Mouse (Mus musculus) hindbrain, embryonic 10.5 days (tissue): ENCODE measurements at regions not wholly inside any gene's neighbourhood (a gene's known extent, or its start where the extent isn't known, plus 50 kb on each side); places are given as distances from the start of the nearest gene placed in this dataset.

Experiments
- DNase-seq: peaks from one replicate; pipeline ENCODE4 v3.0.0-alpha.2; 2017; ENCODE audit warnings: low spot score
- H3K27ac ChIP-seq: fragments of 300-500 bp; sonication (generic); 2 replicates; pipeline ENCODE4 v1.5.1; 2016; ENCODE audit warnings: mild to moderate bottlenecking, moderate library complexity
- H3K27me3 ChIP-seq: fragments of 300-500 bp; sonication (generic); 2 replicates; pipeline ENCODE4 v1.6.1; 2016; ENCODE audit warnings: mild to moderate bottlenecking; ENCODE audit not compliant: poor library complexity, insufficient read depth, severe bottlenecking
- H3K36me3 ChIP-seq: fragments of 300-500 bp; sonication (generic); 2 replicates; pipeline ENCODE4 v1.6.1; 2016; ENCODE audit warnings: mild to moderate bottlenecking, moderate library complexity
- H3K4me1 ChIP-seq: fragments of 300-500 bp; sonication (generic); replicated peaks from 2 replicates; pipeline ENCODE4 v1.6.1; 2016; ENCODE audit warnings: mild to moderate bottlenecking
- H3K4me3 ChIP-seq: fragments of 300-500 bp; sonication (generic); 2 replicates; pipeline ENCODE4 v1.5.1; 2016; ENCODE audit warnings: mild to moderate bottlenecking, moderate library complexity
- H3K9me3 ChIP-seq: fragments of 300-500 bp; sonication (generic); 2 replicates; pipeline ENCODE4 v1.6.1; 2016; ENCODE audit warnings: mild to moderate bottlenecking, moderate library complexity
- WGBS: fragments of 180-500 bp; shearing (Covaris S2); methylation state at CpG from one replicate; pipeline ENCODE4 v1.1.7; 2016; 5-methylcytosine and 5-hydroxymethylcytosine counted together

DNA sequence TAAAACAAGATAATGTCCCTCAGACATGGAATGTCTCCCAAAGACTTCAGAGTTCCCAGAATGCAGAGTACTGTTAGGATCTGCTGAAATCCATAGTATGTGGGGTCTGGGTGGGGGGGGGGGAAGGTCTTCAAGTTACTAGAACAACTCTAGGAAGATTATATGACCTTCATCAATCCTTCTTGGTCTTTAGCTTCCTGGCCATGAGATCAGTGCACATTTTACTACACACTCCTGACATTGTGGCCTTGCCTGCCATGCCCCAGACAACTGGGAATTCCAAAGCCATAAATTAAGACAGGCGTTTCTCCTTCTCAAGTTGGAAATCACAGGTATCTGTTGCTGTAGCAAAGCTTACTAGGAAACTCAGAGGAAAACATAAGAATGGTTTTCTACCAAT is 343.1 kb downstream of the Pdgfc start:
- Histone ChIP-seq H3K4me1 (no peaks in the 10 kb centered on the region), H3K27me3 (no peaks in the 10 kb centered on the region), H3K9me3 (no peaks in the 10 kb centered on the region), H3K4me3 (no peak overlapping the region), H3K36me3 (no peaks in the 10 kb centered on the region), H3K27ac (no peak overlapping the region)
- DNase-seq: no peak
- WGBS: 67% methylated on average over 1 of the region's 1 CpGs

DNA sequence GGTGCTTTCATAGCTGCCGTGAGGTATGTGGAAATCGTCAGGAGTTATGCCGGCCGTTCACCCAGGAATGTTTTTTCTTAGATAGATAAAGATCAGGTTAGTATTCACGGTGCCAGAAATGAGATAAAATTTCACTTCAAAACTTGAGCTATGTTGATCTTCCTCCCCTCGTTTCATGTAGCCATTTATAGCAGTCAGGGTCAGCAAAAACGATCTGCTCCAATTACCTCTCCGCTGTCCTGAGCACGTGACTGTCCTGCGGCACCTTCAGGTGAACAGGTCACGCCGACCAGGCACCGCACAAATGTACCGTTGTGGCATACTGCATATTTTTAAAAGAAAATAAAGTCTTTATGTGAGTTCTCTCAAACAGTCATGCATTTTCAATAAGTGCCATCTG is 350.7 kb downstream of the Pdgfc start:
- no peaks in the 10 kb centered on the region for H3K9me3 ChIP-seq
- H3K4me1 ChIP-seq: no peaks in the 10 kb centered on the region
- no peaks in the 10 kb centered on the region for H3K36me3 ChIP-seq
- no peaks in the 10 kb centered on the region for H3K27me3 ChIP-seq
- H3K4me3 ChIP-seq: no peak overlapping the region
- no peak for DNase-seq
- no peak overlapping the region for H3K27ac ChIP-seq
- WGBS: 72% methylated on average over 14 of the region's 14 CpGs

- Histone ChIP-seq H3K9me3 (no peaks in the 10 kb centered on the region), H3K27ac (no peak overlapping the region), H3K4me1 (no peaks in the 10 kb centered on the region), H3K4me3 (no peak overlapping the region), H3K36me3 (no peaks in the 10 kb centered on the region), H3K27me3 (no peaks in the 10 kb centered on the region)
- 72% methylated on average over 4 of the region's 4 CpGs for WGBS
- DNase-seq: no peak
These were observed 351.4 kb downstream of the Pdgfc start for GRCm38 (mm10) chr3:81387634-81388033.

DNA sequence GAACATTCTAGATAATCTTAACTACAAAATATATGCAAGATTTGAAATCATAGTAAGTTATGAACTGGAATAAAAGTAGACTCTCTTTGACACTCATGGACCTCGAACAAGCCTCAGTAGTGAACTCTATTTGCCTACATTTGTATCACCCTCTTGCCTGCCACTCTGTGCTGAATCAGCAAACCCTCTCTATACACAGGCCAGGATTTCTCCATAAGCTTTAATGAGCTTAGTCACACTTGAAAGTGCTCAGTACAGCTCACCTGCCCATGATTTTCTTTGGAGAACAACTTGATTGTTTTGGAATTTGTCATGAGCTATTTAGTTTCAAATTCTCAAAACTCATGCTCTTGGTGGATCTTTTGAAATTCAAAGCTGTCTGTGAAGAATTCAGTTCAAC is 361.0 kb downstream of the Pdgfc start:
- no peak for DNase-seq
- Histone ChIP-seq H3K27ac (no peak overlapping the region), H3K4me1 (no peaks in the 10 kb centered on the region), H3K27me3 (no peaks in the 10 kb centered on the region), H3K36me3 (no peaks in the 10 kb centered on the region), H3K4me3 (no peak overlapping the region), H3K9me3 (no peaks in the 10 kb centered on the region)
- 85% methylated on average over 1 of the region's 1 CpGs for WGBS

DNA sequence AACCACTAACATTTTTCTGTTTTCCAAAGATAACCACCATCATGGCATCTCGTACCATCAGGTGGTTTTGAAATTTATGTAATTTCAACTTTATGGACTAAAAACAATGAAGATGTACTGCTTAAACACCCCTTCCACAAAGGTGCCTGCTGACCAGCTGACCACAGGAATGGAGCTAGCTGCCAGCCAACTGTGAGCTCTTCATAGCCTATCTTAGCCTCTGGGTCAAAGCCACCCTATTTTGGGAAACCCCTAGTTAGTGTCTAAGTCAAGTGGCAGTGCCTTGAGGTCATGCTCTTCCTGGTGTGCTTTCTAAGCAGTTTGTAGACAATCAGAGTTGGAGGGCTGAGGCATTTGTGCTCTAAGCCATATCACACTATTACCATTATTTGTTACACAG is 364.8 kb downstream of the Pdgfc start:
- Histone ChIP-seq H3K27ac (no peak overlapping the region), H3K9me3 (no peaks in the 10 kb centered on the region), H3K4me3 (no peak overlapping the region), H3K27me3 (no peaks in the 10 kb centered on the region), H3K36me3 (no peaks in the 10 kb centered on the region), H3K4me1 (no peaks in the 10 kb centered on the region)
- 86% methylated on average over 1 of the region's 1 CpGs for WGBS
- DNase-seq: no peak

DNA sequence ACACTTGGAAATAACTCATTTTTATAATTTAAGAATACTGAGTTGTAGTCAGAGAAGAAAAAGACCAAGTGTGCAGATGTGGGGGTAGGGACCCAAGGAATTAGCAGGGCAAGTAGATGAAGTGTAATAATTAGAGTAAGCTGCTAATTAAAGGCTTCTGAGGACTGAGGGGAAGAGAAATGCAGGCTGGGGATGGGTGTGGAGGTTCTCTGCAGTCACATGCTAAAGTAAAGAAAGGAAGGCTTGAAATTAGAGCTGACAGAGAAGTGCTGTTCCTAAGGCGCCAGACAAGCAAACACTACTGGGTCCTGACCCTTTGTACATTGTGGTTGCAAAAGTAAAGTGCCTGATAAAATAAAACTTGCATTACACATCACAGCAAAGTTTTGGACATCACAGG is 372.7 kb downstream of the Pdgfc start:
- H3K9me3 ChIP-seq: no peaks in the 10 kb centered on the region
- no peaks in the 10 kb centered on the region for H3K27me3 ChIP-seq
- H3K27ac ChIP-seq: no peak overlapping the region
- no peaks in the 10 kb centered on the region for H3K4me1 ChIP-seq
- no peaks in the 10 kb centered on the region for H3K36me3 ChIP-seq
- no peak for DNase-seq
- 69% methylated on average over 1 of the region's 1 CpGs for WGBS
- H3K4me3 ChIP-seq: no peak overlapping the region

DNA sequence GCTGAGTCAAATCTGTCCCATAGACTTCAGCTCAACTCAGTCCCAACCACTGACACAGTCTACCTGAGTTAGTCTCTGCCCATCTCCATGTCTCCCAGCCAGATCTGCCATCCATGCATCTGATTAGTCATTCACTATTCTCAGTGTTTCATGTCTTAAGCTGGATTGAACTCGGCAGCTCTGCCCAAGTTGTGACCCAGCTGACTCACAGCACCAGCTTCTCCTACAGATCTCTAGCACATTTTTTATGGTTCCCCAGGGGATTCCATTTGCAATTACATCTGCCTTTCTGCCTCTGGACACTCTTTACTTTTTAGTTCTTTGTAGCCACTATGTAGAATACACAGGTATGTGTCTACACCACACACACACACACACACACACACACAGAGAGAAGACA is 385.7 kb downstream of the Pdgfc start:
- Histone ChIP-seq H3K27ac (no peak overlapping the region), H3K27me3 (no peaks in the 10 kb centered on the region), H3K36me3 (no peaks in the 10 kb centered on the region), H3K4me3 (no peak overlapping the region), H3K9me3 (no peaks in the 10 kb centered on the region), H3K4me1 (no peaks in the 10 kb centered on the region)
- 69% methylated on average over 1 of the region's 1 CpGs for WGBS
- no peak for DNase-seq

GRCm38 (mm10) chr3:81426765-81427164 is 390.5 kb downstream of the Pdgfc start:
- DNase-seq: no peak
- H3K27me3 ChIP-seq: no peaks in the 10 kb centered on the region
- WGBS: 64% methylated on average over 2 of the region's 2 CpGs
- H3K27ac ChIP-seq: no peak overlapping the region
- no peaks in the 10 kb centered on the region for H3K36me3 ChIP-seq
- no peaks in the 10 kb centered on the region for H3K4me1 ChIP-seq
- H3K4me3 ChIP-seq: no peak overlapping the region
- H3K9me3 ChIP-seq: no peaks in the 10 kb centered on the region
